Mouse (Mus musculus) lung, embryonic 16.5 days (tissue): ENCODE data around the gene Robo2. TPM values are rescaled to one million over a fixed set of nuclear protein-coding genes. Genes with fewer than 3 reads are reported as not detected.

ENCODE experiments used
- ATAC-seq: fragments of 200-750 bp; cut with Nextera tagmentation; 2 replicates; pipeline ENCODE4 v1.8.0; 2017; ENCODE audit warnings: low read depth, mild to moderate bottlenecking, moderate library complexity
- H3K27ac ChIP-seq: fragments of 300-500 bp; sonication (generic); 2 replicates; pipeline ENCODE4 v1.5.1; 2014; ENCODE audit warnings: mild to moderate bottlenecking, control low read depth, low read length
- H3K27me3 ChIP-seq: fragments of 300-500 bp; sonication (generic); 2 replicates; pipeline ENCODE4 v1.6.1; 2014; ENCODE audit warnings: low read depth, low read length, mixed read lengths; ENCODE audit not compliant: control insufficient read depth, insufficient read depth
- H3K36me3 ChIP-seq: fragments of 300-500 bp; sonication (generic); 2 replicates; pipeline ENCODE4 v1.6.1; 2014; ENCODE audit warnings: low read length; ENCODE audit not compliant: control insufficient read depth, insufficient read depth
- H3K4me1 ChIP-seq: fragments of 300-500 bp; sonication (generic); replicated peaks from 2 replicates; pipeline ENCODE4 v1.6.1; 2014; ENCODE audit warnings: low read length, mixed read lengths; ENCODE audit not compliant: control insufficient read depth, insufficient read depth
- H3K4me2 ChIP-seq: fragments of 300-500 bp; sonication (generic); 2 replicates; pipeline ENCODE4 v1.6.1; 2014; ENCODE audit warnings: low read depth, low read length, control low read depth
- H3K4me3 ChIP-seq: fragments of 300-500 bp; sonication (generic); 2 replicates; pipeline ENCODE4 v1.5.1; 2014; ENCODE audit warnings: mild to moderate bottlenecking, low read length, control low read depth
- H3K9ac ChIP-seq: fragments of 300-500 bp; sonication (generic); 2 replicates; pipeline ENCODE4 v1.6.1; 2014; ENCODE audit warnings: low read length, control low read depth
- H3K9me3 ChIP-seq: fragments of 300-500 bp; sonication (generic); 2 replicates; pipeline ENCODE4 v1.6.1; 2016; ENCODE audit warnings: low read length; ENCODE audit not compliant: control insufficient read depth
- WGBS: fragments of 180-500 bp; shearing (Covaris S2); extraction: QIAGEN DNeasy Blood & Tissue Kit; methylation state at CpG from one replicate; pipeline ENCODE4 v1.1.7; 2014; 5-methylcytosine and 5-hydroxymethylcytosine counted together
- polyA plus RNA-seq: library from polyadenylated mRNA; unstranded; fragments of >200 nt; fragmentation: Nextera tagmentation; extraction: Ambion mirVana; gene quantifications from 2 replicates; pipeline ENCODE4 v1.2.1, GENCODE M21; 2015

Gene Robo2
- 40.6 and 45.3 TPM in 2 replicates for polyA plus RNA-seq

DNA sequence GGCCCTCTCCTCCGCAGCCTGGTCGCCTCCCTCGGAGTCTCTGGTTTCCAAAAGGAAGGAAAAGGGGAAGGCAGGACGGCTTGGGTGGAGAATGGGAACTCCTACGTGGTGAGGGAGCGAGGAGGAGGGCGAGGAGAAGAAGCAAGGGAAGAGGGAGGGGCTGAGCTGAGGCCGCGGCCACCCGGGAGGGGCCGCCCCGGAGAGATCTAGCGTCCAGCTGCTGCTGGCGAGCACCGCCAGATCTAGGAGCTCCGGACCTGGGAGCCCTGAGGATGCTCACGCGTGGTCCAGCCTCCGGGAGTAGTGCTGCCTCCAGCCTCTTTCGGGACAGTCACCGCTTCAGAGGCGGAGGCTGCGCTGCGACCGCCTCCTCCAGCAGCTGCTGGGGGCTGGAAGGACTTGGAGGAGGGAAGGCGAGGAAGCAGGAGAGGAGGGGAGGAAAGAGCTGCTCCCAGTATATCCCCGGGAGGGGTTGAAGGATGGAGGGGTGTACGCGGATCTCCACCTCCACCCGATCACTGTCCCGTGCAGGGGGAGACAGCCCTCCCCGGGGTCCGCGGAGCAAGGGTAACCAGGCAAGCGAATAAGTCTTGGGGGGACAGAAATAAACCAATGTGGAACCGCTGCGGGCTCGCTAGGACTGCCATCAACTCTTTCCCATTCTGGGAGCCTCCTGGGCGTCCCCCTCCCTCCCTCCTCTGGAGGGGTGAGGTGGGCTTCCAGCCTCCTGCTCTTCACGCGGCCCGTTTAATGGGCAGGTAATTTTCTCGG, at the start of gene Robo2:
Gene Robo2 (minus strand): TSS at position 345 of the 771 bp plus-strand sequence.
- under 1% methylated on average over 41 of the region's 43 CpGs for WGBS

DNA sequence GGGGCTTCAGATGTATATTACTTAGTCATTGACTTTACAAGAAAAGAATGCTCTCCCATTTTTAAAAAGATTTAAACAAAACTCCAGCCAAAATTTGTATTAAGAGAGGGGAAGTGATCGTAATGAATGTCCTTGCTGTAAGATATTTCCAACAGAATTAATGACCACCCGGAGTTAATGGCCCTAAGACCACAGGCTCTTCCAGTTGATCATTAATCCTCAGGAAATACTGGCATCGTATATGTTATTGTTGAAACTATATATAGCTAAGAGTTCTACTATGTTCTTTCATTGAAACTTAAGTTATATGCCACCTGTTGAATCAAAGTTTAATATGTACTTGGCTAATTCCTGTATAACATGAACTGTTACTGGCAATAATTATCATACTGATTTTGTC, 46.5 kb upstream of the Robo2 start:
- Histone ChIP-seq H3K4me1 (no peaks in the 10 kb centered on the region), H3K9ac (no peak overlapping the region), H3K27me3 (no peaks in the 10 kb centered on the region), H3K27ac (no peak overlapping the region), H3K36me3 (no peaks in the 10 kb centered on the region), H3K4me2 (no peak overlapping the region), H3K4me3 (no peak overlapping the region), H3K9me3 (no peaks in the 10 kb centered on the region)
- ATAC-seq: no peak
- WGBS: 42% methylated on average over 3 of the region's 3 CpGs

More for the DNA sequence above, at the start of gene Robo2:
- Histone ChIP-seq H3K4me3 (peak within 1 kb of the TSS; percentile 64), H3K4me1 (no peaks in the 10 kb centered on the region), H3K36me3 (no peaks in the 10 kb centered on the region), H3K9ac (peak within 1 kb of the TSS; percentile 70), H3K27ac (peak within 1 kb of the TSS; percentile 81), H3K9me3 (no peaks in the 10 kb centered on the region), H3K4me2 (peak within 1 kb of the TSS; percentile 88), H3K27me3 (peaks cover 2% of the 10 kb centered on the region; the same call in 1 of the 2 replicates)
- ATAC-seq: peak; percentile 94

DNA sequence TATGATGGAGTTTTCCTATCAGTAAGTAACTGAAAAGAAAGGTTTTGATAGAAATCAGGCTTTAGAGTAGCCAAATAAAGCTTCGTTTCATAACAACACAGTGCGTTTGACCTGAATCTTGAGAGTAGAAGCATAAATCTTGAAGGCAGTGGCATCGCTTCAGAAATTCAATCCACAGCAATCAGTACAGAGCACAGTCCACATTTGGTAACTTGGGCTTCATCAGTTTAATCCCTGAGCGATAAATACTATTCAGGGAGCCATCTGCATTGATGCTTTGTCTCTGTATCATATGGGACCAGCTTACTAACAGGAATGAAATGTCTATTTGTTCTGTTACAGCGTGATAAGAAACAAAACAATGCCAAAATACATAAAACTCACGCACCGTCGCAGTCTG, 46.1 kb upstream of the Robo2 start:
- Histone ChIP-seq H3K9me3 (no peaks in the 10 kb centered on the region), H3K4me3 (no peak overlapping the region), H3K9ac (no peak overlapping the region), H3K4me2 (no peak overlapping the region), H3K27ac (no peak overlapping the region), H3K27me3 (no peaks in the 10 kb centered on the region), H3K4me1 (no peaks in the 10 kb centered on the region), H3K36me3 (no peaks in the 10 kb centered on the region)
- 63% methylated on average over 8 of the region's 8 CpGs for WGBS
- no peak for ATAC-seq

DNA sequence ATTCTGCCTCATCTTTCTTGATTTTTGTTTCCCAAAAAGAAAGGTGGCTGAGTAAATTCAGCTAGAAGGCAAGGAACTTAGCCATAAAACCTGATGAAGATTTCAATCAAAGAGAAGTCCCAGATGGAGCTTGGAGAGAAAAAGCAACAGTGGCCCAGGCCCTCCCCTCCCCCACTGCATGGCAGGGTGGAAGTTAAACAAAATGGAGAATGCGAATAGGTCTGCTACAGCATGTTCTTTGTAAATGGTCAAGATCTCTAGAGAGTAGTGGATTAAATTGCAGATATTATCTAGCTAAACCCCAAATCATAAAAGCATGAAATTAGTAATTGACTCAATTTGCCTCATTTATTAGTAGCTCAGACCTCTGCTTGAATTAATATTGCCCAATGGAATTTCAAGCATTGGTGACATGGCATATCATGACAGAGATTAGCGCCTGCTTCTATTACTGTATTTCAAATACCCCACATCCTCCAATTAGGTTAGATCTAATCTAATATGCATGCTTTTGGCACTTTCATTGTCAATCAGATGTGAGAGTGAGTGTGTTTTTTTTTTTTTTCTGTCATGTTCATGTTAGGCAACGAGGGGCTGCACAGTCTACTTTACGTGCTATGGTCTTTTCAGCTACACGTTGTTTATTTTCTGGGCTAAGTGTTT, 45.3 kb upstream of the Robo2 start:
- Histone ChIP-seq H3K4me1 (no peaks in the 10 kb centered on the region), H3K4me3 (no peak overlapping the region), H3K27me3 (no peaks in the 10 kb centered on the region), H3K27ac (no peak overlapping the region), H3K36me3 (no peaks in the 10 kb centered on the region), H3K9me3 (no peaks in the 10 kb centered on the region), H3K9ac (no peak overlapping the region), H3K4me2 (no peak overlapping the region)
- no peak for ATAC-seq
- WGBS: 83% methylated on average over 5 of the region's 5 CpGs

DNA sequence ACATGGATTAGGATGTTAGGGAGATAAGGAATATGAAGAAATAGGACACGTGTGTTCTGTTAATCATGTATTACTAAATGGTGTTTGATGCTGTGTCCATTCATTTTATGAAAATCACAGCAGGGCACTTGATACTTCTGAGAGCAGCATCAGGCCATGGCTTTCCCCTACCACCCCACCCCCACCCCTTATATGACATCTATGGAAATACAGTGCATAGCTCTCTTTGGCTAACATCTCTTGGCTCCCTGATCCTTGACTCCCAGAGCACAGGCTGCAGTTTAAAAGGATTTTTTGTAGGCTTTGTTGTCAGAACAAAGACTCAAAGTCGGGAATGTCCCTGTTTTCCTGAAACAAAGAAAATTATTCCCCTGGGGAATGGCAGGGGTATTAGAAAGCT, 43.6 kb upstream of the Robo2 start:
- WGBS: 56% methylated on average over 2 of the region's 2 CpGs

DNA sequence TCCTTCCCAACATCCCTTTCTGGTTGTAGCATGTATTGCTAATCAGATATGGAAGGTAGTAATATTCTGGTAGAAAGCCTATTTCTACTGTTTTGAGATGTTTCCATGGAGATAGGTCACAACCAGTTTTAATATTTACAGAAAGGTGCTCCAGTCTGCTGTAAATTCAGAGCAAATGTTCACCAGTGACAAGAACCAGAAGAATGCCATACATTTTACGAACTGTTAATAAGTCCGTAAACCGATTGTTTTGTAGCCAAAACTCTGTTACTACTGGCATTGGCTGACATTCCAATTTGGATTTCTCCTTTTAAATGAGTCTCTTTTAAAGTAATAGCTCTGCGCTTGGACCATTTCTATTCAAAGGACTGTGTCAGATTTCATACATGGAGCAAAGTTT, 36.4 kb upstream of the Robo2 start:
- Histone ChIP-seq H3K4me1 (no peaks in the 10 kb centered on the region), H3K9me3 (no peaks in the 10 kb centered on the region), H3K27me3 (no peaks in the 10 kb centered on the region), H3K4me3 (no peak overlapping the region), H3K9ac (no peak overlapping the region), H3K36me3 (no peaks in the 10 kb centered on the region), H3K4me2 (no peak overlapping the region), H3K27ac (no peak overlapping the region)
- no peak for ATAC-seq
- WGBS: 89% methylated on average over 4 of the region's 4 CpGs

More for the DNA sequence above, 43.6 kb upstream of the Robo2 start:
- Histone ChIP-seq H3K4me1 (no peaks in the 10 kb centered on the region), H3K9ac (no peak overlapping the region), H3K27me3 (no peaks in the 10 kb centered on the region), H3K36me3 (no peaks in the 10 kb centered on the region), H3K4me3 (no peak overlapping the region), H3K4me2 (no peak overlapping the region), H3K27ac (no peak overlapping the region), H3K9me3 (no peaks in the 10 kb centered on the region)
- no peak for ATAC-seq

DNA sequence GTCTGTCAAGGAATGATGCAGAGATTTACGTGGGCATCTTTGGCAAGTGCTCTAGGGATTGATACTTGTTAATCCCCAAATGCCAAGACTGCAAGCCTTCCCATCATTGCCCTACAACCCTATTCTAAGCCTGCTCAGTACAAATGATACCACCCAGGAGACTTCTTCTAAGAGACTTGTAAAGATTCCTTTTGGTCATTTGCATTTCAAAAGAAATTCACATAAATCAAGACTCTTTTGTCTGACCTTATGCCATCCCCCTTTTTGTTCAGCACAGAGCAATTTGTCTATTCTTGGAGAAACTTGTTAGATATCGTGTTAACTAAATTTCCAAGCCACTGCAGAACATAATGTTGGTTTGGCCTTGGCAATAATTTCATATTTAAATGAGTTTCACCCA, 15.4 kb upstream of the Robo2 start:
- Histone ChIP-seq H3K4me3 (no peak overlapping the region), H3K27ac (no peak overlapping the region), H3K4me2 (no peak overlapping the region), H3K36me3 (no peaks in the 10 kb centered on the region), H3K9ac (no peak overlapping the region), H3K27me3 (no peaks in the 10 kb centered on the region), H3K9me3 (no peaks in the 10 kb centered on the region), H3K4me1 (no peaks in the 10 kb centered on the region)
- no peak for ATAC-seq
- 64% methylated on average over 2 of the region's 2 CpGs for WGBS

DNA sequence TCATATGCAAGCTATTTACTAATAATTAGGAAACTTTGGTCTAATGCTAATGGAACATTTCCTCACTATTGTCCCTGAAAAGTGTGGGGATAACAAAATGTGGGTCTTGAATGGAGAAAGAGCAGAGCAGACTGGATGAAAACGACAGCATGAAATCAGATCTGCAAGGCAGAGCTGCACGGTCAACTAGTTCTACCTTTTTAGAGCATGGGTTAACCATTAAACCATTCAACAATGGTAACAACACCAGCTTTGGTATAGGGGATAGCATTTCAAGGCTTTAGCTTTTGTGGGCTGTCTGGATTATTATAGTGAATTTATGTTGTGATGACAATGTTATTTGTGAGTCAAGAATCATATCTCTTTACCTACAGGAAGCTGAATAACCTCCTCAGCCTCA, 8.7 kb upstream of the Robo2 start:
- H3K9ac ChIP-seq: no peak overlapping the region
- H3K27ac ChIP-seq: no peak overlapping the region
- H3K27me3 ChIP-seq: no peaks in the 10 kb centered on the region
- no peaks in the 10 kb centered on the region for H3K4me1 ChIP-seq
- no peaks in the 10 kb centered on the region for H3K9me3 ChIP-seq
- no peak overlapping the region for H3K4me3 ChIP-seq
- H3K36me3 ChIP-seq: no peaks in the 10 kb centered on the region
- WGBS: 62% methylated on average over 2 of the region's 2 CpGs
- no peak for ATAC-seq
- H3K4me2 ChIP-seq: no peak overlapping the region

DNA sequence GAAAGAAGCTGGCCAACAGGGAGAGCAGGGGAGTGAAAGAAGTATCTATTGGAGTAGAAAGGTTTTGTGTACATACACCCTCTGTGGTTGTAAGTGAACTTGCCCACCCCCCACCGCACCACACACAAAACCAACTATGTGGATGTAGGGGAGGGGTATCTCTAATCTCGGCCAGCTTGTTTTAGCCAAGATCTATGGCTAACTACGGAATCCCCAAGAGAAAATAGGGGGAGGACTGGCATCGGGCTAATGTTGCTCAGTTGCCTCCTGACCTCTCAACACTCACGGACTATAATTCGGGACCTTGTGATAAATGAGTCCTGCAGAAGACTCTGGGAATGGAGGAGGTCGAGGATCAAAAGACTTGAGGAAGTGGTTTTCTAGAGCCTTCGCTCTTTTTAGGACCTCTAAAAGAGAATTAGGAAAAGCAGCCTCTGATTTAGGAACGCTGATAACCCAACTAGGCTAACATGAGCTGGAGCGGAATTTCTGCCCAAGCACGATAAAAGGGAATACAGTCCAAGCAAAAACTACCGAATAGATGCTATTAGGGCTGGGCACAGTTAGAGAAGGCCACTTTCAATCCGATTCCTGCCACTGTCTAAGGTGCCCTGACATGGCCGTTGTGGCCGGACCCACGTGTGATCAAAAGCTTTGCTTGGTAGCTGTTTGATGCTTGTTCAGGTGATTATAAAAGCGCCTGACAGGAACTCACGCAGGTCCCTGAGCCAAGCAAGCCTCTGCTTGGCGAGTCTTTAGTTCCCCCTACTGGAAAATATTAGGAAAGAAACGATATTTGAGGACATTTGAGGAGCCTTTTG, 1.1 kb upstream of the Robo2 start:
- Histone ChIP-seq H3K36me3 (no peaks in the 10 kb centered on the region), H3K4me2 (peak overlapping the region; percentile 88), H3K9me3 (no peaks in the 10 kb centered on the region), H3K9ac (peak overlapping the region; percentile 70), H3K27ac (peak overlapping the region; percentile 50; the same call in 1 of the 2 replicates), H3K4me1 (no peaks in the 10 kb centered on the region), H3K4me3 (peak overlapping the region; percentile 64), H3K27me3 (peaks cover 2% of the 10 kb centered on the region; the same call in 1 of the 2 replicates)
- WGBS: under 1% methylated on average over 20 of the region's 20 CpGs
- ATAC-seq: peak; percentile 8; the same call in 1 of the 2 replicates
